Mouse (Mus musculus) retina, postnatal 1 day (tissue): ENCODE data around the gene Hacd4.
"Not testable (repeated sequence)": the region's sequence is repeated elsewhere in the genome, so short reads cannot be mapped to it uniquely, and the experiment has no call there.

Source experiments
- DNase-seq: peaks from one replicate; pipeline ENCODE4 v3.0.0-alpha.2; 2012

Gene Hacd4

DNA sequence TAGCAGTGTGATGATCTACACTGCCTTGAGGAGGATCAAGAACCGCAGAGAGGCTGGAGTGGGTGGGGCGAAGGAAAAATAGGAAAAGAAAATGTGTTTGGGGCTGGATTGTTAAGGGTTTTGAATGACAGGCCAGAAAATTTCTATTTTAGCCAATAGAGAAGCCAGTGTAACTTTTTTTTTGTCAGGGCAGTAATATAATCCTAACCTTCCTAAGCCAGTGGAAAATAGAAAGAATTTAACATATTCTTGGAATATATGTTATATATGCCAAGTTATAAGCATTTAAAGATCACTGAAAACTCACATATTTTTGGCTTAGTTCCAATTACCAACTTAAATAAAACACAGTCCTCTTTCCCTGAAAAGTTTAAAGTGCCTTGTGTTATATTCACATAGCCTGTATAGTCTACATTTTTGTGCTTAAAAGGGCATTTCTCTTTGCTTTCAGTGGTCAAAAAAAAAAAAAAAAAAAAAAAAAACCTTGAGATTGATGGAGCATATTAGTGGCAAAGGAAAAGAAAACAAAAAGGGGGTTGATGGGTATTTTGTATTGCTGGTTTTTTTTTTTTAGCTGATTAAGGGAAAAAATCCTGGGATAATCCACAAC is 11.0 kb downstream of the Hacd4 start:
- no peak for DNase-seq

DNA sequence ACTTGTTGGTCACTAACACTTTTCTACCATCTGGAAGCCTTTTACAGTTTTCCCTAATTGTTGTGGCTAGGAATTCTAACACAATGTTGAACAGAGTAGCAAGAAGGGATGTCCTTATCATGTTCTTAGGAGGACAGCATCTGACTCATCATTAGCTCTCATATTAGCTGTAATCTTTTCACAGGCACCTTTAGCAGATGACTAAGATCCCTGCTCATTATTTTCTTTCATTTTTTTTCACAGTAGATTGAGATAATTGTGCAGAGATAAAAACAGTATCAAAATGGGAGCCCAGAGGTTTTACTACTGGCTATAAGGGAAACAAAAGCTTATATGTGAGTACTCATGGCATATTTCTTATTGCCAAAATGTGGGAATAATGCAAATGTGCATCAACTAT is 14.2 kb downstream of the Hacd4 start:
- no peak for DNase-seq

DNA sequence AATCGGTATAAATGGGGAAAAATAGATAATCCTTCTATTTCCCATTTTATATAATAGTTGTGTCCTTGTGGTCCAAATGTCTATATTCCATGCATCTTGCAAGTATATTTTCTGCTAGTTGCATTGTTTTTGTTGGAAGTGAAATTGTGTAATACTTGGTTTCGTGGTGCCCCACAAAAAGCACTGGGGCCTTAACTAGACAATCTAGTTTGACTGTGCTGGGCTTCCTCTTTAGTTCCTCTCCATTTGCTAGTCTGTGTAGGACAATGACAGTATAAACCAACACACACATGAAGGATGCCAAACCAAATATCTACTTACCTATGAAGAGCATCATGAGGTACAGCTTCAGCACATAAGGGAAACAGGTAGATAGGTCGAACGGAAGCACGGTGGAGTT is 19.4 kb downstream of the Hacd4 start:
- DNase-seq = no peak

DNA sequence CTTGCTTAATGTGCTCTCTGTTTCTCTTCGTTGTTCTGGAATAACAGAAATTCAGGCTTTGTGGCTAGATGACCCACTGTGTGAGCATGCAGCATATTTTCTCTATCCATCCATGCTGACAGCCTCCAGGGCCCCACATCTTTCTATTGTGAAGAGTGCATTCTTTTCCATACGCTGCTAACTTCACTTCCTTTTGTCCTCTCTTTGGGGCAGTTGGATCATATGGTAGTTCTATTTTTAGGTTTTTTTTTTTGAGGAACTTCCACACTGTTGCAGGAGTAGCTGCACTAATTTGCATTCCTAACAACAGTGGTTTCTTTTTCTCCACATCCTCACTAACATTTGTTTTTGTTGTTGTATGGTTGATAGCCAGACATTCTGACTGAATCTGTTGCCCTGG is 23.7 kb downstream of the Hacd4 start:
- peak; percentile 34 for DNase-seq

DNA sequence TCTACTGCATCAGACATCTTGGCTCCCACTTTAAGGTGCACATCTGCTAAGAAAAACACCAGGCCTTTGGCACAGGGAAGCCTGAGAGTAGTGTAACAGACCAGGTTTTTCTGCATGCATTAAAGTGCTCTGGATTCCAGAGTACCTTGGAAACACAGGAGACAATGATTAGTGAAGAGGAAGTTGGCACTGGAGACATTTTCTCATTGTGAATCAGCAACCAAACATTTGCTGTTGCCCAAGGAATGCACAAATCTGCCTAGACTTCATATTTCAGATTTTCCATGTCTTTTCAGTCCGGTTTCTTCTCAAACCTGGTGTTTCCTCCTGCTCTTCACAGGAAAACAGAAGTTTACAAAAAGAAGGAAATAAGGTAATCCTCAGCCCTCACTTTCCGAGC is 26.4 kb downstream of the Hacd4 start:
- DNase-seq = no peak

DNA sequence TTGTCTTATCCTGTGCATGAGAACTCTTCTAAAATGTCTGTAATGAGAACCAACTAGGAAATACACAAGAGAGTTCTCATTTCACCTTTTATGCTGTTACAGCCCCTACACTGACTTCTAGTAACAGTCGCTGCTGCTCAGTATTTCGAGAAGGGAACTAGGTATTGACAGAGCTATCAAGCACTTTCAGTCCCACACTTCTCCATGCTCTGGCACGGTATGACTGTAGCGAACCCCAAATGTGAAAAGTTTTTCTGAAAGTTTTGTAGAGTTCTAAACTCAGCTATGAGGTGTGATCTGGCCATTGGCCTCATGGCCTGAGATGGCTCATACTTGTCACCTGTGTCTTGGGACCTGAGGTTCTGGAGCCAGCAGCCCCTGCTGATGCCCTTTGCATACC is 29.4 kb downstream of the Hacd4 start:
- DNase-seq = no peak

DNA sequence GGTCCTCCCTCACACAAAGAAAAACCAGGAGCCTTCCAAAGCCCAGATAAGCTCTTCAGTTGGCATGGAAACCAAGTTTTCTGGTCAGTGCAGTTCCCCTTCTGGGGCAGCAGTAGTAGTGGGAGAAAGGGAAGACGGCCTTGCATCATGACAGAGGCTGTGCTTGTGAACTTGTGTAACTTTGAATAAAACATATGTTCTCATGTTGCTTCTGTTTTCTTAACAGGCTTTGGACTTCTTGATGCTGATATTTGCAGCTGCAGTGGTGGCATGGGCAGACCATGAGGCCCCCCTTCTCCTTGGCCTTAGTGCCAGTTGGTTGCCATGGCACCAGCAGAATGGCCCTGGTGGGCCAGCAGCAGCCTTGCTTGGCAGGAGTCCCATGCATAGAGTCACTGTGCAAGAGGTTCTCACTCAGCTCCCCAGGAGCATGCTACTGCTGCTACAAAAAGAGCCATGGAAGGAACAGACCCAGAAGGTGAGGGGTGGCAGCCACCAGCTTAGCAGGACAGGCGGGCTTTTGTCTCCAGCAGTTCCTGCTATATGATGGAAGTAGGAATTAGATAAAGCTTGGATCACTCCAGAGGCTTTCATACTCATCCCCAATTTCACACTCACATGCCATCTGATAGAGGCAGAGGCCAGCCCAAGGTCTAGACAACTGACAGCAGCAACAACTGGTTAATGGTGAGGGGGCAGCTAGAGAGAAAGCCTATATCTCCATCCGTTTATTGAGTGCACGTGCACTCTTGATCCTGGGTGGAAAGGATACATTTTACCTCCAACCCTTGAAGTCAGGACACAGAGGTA is 31.6 kb downstream of the Hacd4 start:
- peak; percentile 86 for DNase-seq

DNA sequence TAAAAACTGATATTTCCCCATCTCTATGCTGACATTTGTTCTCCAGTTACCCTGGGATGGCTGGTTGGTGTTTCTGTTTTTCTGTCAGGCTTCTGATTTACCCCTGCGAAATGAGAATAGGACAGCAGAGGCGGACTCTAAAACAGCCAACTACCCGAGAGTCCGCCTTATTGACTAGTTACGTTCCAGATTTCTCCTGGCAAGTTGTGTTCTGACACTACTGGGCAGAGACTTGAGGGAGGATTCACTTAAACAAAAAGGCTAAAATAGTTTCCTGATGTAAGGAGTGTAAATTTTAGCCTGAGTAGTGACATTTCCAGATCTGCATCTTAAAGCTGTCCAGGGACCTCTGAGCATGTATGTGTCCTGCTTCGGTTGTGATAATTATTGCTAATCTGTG is 35.8 kb downstream of the Hacd4 start:
- no peak for DNase-seq

DNA sequence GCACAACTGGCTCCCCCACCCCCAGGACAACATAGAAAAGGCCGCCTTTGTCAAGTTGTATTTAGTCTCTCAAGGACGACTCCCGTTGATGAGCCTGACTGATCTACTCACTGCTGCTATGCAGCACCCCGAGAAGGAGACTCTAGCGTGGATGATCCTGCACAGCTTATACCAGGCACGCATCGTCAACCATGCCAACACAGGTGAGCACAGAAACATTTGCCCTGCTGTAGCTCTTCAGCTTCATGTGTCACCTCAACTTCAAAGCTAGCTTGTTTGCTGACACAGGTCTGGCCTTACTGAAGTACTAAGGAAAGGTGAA is 37.8 kb downstream of the Hacd4 start:
- no peak for DNase-seq

DNA sequence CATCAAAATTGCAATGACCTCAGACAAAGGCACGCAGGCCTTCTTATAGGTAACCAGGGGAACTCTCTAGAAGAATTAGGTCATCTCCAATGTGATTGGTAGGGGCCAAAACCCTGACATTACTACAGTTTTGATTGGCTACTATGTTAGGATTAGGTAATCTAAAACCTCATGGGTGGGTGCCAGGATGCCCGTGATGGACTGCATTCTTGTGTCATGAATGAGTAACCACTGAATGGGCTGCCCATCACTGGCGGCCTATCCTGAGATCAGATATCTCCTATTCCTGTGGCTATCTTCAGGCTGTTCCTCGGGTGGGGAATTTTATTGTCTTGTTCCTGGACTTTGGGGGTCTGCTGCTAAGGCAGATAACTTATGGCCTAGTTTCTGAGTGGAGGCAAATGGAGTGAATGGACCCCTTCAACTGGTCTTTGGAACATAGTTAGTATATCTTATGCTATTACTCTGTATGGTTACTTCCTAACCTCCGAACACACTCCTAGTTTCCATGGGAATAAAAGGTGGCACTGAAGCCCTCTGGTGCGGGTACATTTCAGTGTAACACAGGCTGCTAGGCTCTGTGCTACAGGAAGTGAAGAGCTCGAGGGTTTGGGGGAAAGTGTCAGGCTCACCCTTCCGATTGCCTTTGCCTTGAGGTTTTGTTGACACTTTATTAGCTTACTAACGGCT is 38.3 kb downstream of the Hacd4 start:
- peak; percentile 19 for DNase-seq

DNA sequence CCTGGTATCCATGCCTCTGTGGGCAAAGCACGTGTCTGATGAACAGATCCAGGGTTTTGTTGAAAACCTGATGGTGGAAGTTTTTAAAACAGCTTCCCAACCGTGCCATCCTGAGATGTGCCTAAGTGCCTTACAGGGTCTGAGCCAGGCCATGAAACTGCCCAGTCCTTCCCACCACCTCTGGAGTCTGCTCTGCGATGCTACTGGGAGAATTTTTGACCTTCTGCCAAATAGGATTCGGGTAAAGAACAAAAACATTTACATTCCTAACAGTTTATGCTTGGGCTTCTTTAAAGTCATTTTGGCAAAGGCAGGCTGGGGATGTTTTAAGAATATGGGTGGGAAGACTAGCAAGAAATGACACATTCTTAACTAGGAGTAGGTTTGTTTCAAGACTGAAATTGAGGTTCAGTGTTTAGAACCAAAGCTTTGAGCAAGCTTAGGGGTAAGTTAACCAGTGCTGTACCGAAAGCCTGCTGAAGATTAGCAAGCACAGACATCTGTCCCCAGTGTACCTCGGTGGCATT is 41.7 kb downstream of the Hacd4 start:
- no peak for DNase-seq

DNA sequence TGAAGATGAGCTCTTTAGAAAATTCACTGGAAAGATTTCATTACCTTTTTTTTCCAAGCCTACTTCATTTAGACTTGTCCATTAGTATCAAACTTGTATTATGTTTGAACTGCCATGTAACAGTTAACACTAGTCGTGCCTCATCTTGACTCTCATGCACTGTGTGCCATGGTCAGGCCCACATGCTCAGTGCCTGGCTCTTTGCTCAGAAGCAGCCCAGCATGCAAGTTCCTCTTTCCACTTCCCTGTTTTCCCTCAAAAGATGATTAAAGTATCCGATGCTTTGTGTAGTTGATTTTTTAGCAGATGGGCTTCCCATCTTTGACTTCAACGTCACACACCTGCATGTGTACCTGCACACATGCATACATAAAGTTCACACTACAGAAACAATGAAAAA is 43.0 kb downstream of the Hacd4 start:
- no peak for DNase-seq

DNA sequence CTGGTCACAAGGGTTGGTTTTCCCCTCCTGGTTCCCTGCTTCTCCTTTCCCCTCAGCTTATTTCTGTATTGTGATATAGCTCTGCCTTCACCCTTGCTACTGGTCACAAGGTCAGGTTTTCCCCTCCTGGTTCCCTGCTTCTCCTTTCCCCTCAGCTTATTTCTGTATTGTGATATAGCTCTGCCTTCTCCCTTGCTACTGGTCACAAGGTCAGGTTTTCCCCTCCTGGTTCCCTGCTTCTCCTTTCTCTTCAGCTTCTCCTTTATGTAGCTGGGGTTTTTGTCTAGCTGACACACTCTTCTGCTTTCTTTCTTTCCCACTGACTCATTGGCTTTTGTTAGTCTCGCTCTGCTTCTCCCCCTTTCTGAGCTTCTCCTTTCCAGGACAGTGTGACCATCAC is 48.1 kb downstream of the Hacd4 start:
- not testable (repeated sequence) for DNase-seq

DNA sequence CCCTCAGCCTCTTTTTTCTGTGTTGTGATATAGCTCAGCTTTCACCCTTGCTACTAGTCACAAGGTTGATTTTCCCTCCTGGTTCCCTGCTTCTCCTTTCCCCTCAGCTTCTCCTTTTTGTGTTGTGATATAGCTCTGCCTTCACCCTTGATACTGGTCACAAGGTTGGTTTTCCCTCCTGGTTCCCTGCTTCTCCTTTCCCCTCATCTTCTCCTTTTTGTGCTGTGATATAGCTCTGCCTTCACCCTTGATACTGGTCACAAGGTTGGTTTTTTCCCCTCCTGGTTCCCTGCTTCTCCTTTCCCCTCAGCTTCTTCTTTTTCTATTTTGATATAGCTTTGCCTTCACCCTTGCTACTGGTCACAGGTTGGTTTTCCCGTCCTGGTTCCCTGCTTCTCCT is 48.7 kb downstream of the Hacd4 start:
- DNase-seq = no peak

DNA sequence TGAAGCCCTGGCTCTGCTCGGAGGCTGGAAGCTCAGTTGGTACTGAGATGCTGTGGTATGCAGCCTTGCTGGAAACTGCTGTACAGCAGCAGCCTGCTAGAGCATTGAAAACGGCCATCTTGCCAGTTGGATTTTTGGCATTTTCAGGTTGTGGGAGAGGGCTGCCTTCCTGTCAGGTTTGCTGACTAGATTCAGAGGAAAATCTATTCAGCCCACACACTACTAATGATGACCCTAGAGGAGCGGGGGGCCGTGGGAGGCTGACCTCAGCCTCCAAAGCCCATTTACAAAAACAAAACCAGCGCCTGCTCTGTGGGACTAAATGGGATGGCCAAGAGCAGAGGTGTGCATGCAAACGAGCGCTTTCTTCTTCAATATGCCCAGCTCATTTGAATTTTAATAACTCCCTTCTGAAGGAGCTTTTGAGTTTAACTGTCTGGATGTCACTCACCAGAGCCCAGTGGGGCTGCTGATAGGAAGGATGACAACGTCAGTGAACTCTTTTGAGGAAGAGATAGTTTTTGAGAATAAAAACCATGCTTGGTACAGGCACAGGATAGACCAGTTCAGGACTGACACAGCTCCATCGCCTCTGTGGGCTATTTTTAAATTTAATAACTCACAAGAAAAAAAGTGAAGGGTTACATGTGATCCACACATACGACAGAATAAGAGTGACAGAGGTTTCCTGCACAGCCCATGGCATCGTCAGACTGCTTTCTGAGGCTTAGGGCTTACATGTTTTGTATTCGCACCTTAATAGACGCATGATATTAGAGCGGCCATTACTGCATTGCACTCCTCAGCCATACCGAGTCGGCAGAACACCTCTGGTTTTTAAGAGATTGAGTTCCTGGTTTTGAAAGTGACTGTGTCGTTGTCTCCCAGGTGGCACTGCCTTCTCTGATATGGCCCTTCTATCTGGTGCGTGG is 66.2 kb downstream of the Hacd4 start:
- DNase-seq = no peak

DNA sequence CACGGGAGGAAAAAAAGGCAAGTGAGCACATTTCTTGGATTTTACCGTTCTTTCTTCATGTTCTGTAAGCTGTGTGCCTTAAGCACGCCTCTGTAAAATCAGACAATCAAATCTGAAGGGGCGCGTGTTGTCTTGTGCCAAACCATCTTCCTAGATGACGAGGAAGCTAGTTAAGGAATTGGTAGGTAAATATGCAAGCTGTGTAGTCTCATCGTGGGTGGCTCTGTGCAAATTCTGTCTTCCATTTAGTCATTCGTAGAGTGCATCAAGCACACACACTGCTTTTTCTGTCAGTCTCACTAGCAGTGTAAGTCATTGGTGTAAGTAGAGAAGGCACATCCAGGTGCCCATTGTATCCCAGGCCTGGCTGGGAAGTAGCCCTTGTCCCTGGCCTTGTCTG is 67.9 kb downstream of the Hacd4 start:
- no peak for DNase-seq

DNA sequence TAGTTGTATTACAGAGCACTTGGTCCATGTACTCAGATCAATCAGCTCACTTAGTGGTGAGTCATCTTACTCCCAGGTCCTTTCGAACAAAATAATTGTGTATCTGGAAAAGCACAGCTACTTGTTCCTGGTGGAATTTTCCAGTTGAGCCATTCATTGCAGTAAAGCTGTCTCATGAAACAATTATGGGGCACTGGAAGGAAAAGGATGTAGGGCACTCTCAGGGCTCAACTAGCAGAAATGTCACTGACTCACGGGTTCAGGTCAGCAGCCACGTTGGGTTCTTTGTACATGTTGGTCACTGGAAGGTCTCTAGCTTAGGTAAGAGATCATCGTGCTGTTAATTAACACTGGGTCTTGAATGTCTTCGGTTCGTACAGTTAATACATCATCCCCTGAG is 68.8 kb downstream of the Hacd4 start:
- no peak for DNase-seq

DNA sequence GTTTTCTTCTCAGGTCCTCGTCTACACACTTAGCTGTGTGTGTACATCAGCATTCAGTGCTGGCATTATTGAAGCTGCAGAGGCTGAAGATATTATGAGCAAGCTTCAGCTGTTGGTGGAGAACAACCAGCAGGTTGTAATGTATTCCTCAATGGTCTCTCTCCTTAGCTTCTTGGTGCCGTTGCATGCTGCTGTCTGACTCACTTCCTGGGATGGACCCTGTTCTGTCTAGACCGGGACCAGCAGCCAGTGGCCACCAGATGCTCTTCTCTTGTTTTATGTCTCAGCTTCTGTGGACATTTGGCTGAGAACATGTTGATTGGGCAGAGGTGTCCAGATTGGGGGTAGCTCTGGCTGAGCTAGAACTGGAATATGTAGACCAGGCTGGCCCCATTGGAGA is 81.3 kb downstream of the Hacd4 start:
- no peak for DNase-seq

DNA sequence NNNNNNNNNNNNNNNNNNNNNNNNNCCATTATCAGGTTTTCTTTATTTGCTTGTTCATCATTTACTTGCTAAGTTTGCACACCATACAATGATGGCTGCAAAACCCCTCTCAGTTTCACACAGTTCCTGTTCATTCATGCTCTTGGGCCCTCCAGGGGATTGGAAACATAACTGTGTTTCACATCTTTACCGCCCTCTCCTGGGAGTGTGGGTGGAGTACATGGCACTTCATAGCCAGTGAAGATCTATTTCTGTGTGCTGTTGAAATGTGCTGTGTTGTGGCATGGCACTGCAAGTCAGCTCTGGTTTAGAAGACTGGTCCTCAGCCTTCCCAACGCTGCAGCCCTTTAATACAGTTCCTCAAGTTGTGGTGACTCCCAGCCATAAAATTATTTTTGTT is 82.1 kb downstream of the Hacd4 start:
- peak; percentile 41 for DNase-seq

DNA sequence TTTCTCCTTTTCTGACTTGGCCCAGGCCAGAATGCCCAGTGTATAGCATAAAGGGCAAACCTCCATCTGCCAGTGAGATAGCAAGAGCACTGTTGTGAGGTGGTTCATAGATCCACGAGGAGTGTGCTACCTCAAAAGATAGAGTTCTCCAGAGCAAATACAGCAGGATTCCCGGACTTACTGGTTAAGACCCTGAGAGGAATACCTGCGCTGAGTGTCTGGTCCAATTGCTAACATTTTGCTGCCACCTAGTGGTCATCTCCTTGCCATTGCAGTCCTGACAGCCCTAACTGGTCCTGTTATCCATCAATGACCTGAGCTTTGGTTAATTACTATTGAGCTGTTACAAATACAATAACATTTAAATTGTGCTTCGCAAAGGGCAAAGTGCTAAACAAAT is 87.8 kb downstream of the Hacd4 start:
- peak; percentile 87 for DNase-seq
